Mouse (Mus musculus) megakaryocyte, embryonic 14.5 days (primary cell): ENCODE measurements around the gene Col6a6.

Experiments
- FLI1 ChIP-seq: IDR thresholded peaks from 2 replicates; pipeline ENCODE4 v1.6.1; 2012; ENCODE audit warnings: low read length, inconsistent platforms, mixed read lengths
- GATA1 ChIP-seq: IDR thresholded peaks from 3 replicates; pipeline ENCODE4 v1.6.1; 2012; ENCODE audit warnings: mixed read lengths, low read length, inconsistent platforms, borderline replicate concordance

- TF ChIP-seq FLI1 (no peak), GATA1 (no peak)
Observed at GRCm38 (mm10) chr9:105834799-105835198, 6.8 kb upstream of the Col6a6 start.
